Mouse (Mus musculus) thymus, adult 2 months (tissue): Measurements from ENCODE around the gene Mrpl4. TPM values are rescaled to one million over a fixed set of nuclear protein-coding genes. Genes with fewer than 3 reads are reported as not detected.
A peak's percentile ranks its signal among the peaks of the same experiment; 100 is the strongest.
"Not testable (repeated sequence)": the region's sequence is repeated elsewhere in the genome, so short reads cannot be mapped to it uniquely, and the experiment has no call there.

Experiments used
- DNase-seq: peaks from one replicate; pipeline ENCODE4 v3.0.0; 2021
- H3K27ac ChIP-seq: fragments of 200-500 bp; 2 replicates; pipeline ENCODE4 v1.5.1; 2012; ENCODE audit warnings: low read length, control low read depth; ENCODE audit not compliant: control insufficient read depth, insufficient read depth
- H3K27me3 ChIP-seq: fragments of 200-500 bp; 2 replicates; pipeline ENCODE4 v1.6.1; 2012; ENCODE audit warnings: mild to moderate bottlenecking, low read length, moderate library complexity, mixed read lengths; ENCODE audit not compliant: control insufficient read depth, insufficient read depth
- H3K36me3 ChIP-seq: fragments of 200-500 bp; 2 replicates; pipeline ENCODE4 v1.6.1; 2012; ENCODE audit warnings: mild to moderate bottlenecking, low read length, moderate library complexity; ENCODE audit not compliant: control insufficient read depth, insufficient read depth
- H3K4me1 ChIP-seq: fragments of 200-500 bp; replicated peaks from 2 replicates; pipeline ENCODE4 v1.6.1; 2012; ENCODE audit warnings: low read length; ENCODE audit not compliant: control insufficient read depth, insufficient read depth
- H3K4me3 ChIP-seq: fragments of 200-500 bp; 2 replicates; pipeline ENCODE4 v1.5.1; 2012; ENCODE audit warnings: mild to moderate bottlenecking, low read length, control low read depth, moderate library complexity; ENCODE audit not compliant: control insufficient read depth, insufficient read depth
- CTCF ChIP-seq: fragments of 200-500 bp; IDR thresholded peaks from 2 replicates; pipeline ENCODE4 v1.5.1; 2012; ENCODE audit warnings: mild to moderate bottlenecking, control low read depth, low read length, moderate library complexity, borderline replicate concordance; ENCODE audit not compliant: control insufficient read depth, poor library complexity, insufficient read depth; ENCODE audit errors: extremely low read depth
- POLR2A ChIP-seq: fragments of 200-500 bp; IDR thresholded peaks from 2 replicates; pipeline ENCODE4 v1.6.1; 2012; ENCODE audit warnings: mild to moderate bottlenecking, low read length, control low read depth, moderate library complexity; ENCODE audit not compliant: control insufficient read depth, poor library complexity, insufficient read depth; ENCODE audit errors: extremely low read depth
- WGBS: fragments of 180-500 bp; shearing (Covaris S2); methylation state at CpG from one replicate; pipeline ENCODE4 v1.1.7; 2018; 5-methylcytosine and 5-hydroxymethylcytosine counted together
- polyA plus RNA-seq: library from polyadenylated mRNA; depleted of rRNA; stranded (reverse); fragments of >200 nt; gene quantifications from 2 replicates; pipeline ENCODE4 v1.2.3, GENCODE M21; 2012

The Mrpl4 gene
- polyA plus RNA-seq, 1 experiment = 125 TPM

DNA sequence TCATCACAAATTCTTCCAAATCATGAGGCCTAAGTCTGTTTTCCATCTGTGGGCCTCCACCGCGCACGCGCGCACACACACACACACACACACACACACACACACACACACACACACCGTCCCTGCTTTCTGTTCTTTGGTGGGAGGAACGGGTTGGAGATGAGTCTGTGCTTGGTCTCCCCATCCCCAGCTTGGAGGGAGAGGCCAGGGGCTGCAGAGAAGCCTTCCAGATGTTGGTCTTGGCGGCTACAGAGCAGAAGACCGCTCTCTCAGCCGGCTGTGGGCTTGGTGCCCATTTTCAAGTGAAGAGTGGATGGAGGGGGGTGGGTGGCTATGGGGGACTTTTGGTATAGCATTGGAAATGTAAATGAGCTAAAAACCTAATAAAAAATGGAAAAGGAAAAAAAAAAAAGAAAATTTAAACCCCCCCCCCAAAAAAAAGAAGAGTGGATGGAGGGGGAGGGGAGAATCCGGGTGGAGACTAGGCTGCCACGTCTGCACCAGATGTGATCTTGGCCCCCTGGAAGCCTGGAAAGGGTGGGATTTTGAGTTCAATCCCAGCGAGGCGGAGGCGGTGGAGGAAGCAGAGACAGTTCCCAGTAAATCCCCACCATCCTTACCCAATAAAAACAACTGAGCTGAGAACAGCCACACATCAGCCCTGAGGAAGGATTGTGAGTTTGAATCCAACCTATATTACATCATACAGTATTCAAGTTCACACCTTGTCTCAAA is 15.4 kb upstream of the Mrpl4 start:
- Histone ChIP-seq H3K4me1 (peaks cover 37% of the 10 kb centered on the region), H3K27me3 (no peaks in the 10 kb centered on the region), H3K27ac (no peak overlapping the region), H3K36me3 (no peaks in the 10 kb centered on the region), H3K4me3 (no peak overlapping the region)
- WGBS = 82% methylated on average over 15 of the region's 15 CpGs
- TF ChIP-seq CTCF (no peak), POLR2A (no peak)
- DNase-seq = no peak

DNA sequence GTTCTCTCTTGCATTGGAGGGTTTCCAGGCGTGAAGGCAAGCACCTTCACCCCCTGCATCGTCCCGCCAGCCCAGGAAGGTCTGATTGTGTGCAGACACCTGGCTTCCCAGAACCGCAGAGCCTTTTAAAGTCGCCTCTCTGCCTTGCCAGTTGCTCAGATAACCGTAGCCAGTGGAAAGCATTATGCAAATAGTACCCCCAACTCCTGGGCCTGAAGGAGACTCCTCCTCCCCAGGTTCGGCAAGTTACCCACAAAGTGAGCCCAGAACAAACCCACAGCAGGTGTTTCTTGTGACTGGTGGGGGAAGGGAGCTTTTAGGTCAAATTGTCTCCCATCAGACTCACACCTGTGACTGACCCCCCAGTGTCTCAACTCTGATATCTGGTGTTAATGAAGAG is 14.6 kb upstream of the Mrpl4 start:
- Histone ChIP-seq H3K36me3 (no peaks in the 10 kb centered on the region), H3K27ac (no peak overlapping the region), H3K27me3 (no peaks in the 10 kb centered on the region), H3K4me3 (no peak overlapping the region), H3K4me1 (peaks cover 37% of the 10 kb centered on the region)
- WGBS = 5% methylated on average over 7 of the region's 7 CpGs
- TF ChIP-seq POLR2A = no peak
- no peak for TF ChIP-seq CTCF
- peak; percentile 23 for DNase-seq

DNA sequence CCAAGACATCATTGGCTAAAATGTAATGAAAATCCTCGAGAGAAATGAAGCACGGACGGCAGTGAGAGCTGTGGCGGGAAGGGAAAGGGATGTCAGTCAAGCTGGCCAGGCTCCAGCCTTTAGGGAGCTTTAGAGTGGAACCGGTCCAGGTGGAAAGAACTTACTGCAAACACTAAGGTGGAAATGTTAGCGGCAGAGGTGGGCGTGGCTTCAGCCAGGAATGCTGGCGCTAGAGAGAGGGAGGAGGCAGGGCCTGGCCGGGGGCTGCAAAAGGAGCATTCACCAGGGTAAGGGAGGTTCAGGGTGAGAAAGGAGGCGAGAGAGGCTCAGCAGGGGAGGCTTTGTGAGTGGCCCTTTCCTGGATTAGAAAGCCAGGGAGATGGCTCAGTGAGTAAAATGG is 11.7 kb upstream of the Mrpl4 start:
- DNase-seq = no peak
- 62% methylated on average over 10 of the region's 10 CpGs for whole genome bisulfite sequencing
- no peaks in the 10 kb centered on the region for H3K27me3 ChIP-seq
- H3K4me1 ChIP-seq = peaks cover 27% of the 10 kb centered on the region
- H3K27ac ChIP-seq = no peak overlapping the region
- H3K4me3 ChIP-seq = no peak overlapping the region
- no peaks in the 10 kb centered on the region for H3K36me3 ChIP-seq
- TF ChIP-seq POLR2A = no peak
- TF ChIP-seq CTCF = no peak

DNA sequence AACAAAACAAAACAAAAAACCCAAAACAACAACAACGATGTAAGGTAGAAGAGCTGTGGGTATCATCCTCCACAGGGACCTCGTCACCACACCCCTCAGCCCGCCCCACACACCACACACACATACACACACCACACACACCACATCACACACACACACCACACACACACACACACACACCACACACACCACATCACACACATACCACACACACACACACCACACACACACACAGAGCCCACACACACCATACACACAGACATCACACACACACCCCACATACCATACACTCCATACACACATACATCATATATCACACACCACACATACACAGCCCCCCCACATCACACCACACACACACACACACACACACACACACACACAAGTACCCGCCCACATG is 11.0 kb upstream of the Mrpl4 start:
- H3K36me3 ChIP-seq = no peaks in the 10 kb centered on the region
- no peak for DNase-seq
- H3K4me1 ChIP-seq = peaks cover 25% of the 10 kb centered on the region
- no peak overlapping the region for H3K4me3 ChIP-seq
- H3K27ac ChIP-seq = no peak overlapping the region
- 72% methylated on average over 4 of the region's 4 CpGs for WGBS
- TF ChIP-seq CTCF (no peak), POLR2A (no peak)
- no peaks in the 10 kb centered on the region for H3K27me3 ChIP-seq

GRCm38 (mm10) chr9:20993165-20993898 is 9.2 kb upstream of the Mrpl4 start:
- H3K27me3 ChIP-seq = no peaks in the 10 kb centered on the region
- no peak for TF ChIP-seq POLR2A
- TF ChIP-seq CTCF = no peak
- no peak for DNase-seq
- H3K4me3 ChIP-seq = no peak overlapping the region
- peaks cover 10% of the 10 kb centered on the region for H3K4me1 ChIP-seq
- no peaks in the 10 kb centered on the region for H3K36me3 ChIP-seq
- no peak overlapping the region for H3K27ac ChIP-seq
- WGBS = 94% methylated on average over 5 of the region's 5 CpGs

GRCm38 (mm10) chr9:20995069-20995468 is 7.5 kb upstream of the Mrpl4 start:
- peaks cover 9% of the 10 kb centered on the region; the same call in 1 of the 2 replicates for H3K4me1 ChIP-seq
- DNase-seq = no peak
- H3K4me3 ChIP-seq = no peak overlapping the region
- WGBS = 89% methylated on average over 3 of the region's 3 CpGs
- H3K27ac ChIP-seq = no peak overlapping the region
- no peak for TF ChIP-seq POLR2A
- no peak for TF ChIP-seq CTCF
- no peaks in the 10 kb centered on the region for H3K36me3 ChIP-seq
- H3K27me3 ChIP-seq = no peaks in the 10 kb centered on the region

- H3K27ac ChIP-seq = no peak overlapping the region
- H3K36me3 ChIP-seq = no peaks in the 10 kb centered on the region
- no peak for DNase-seq
- no peaks in the 10 kb centered on the region for H3K4me1 ChIP-seq
- no peaks in the 10 kb centered on the region for H3K27me3 ChIP-seq
- no peak overlapping the region for H3K4me3 ChIP-seq
- 63% methylated on average over 8 of the region's 8 CpGs for WGBS
- no peak for TF ChIP-seq CTCF
- no peak for TF ChIP-seq POLR2A
Observed at GRCm38 (mm10) chr9:20997065-20997464, 5.5 kb upstream of the Mrpl4 start.

DNA sequence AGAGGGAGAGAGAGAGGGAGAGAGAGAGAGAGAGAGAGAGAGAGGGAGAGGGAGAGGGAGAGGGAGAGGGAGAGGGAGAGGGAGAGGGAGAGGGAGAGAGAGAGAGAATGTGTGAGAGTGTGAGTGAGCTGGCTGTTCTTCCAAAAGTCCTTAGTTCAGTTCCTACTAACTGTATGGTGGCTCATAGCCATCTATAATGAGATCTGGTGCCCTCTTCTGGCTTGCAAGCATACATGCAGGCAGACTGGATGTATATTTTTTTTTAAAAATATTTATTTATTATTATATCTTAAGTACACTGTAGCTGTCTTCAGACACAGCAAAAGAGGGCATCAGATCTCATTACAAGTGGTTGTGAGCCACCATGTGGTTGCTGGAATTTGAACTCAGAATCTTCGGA is 4.2 kb upstream of the Mrpl4 start:
- not testable (repeated sequence) for H3K4me3 ChIP-seq, DNase-seq, H3K27ac ChIP-seq, H3K27me3 ChIP-seq, H3K36me3 ChIP-seq, H3K4me1 ChIP-seq
- WGBS = 76% methylated on average over 1 of the region's 1 CpGs
